Mouse (Mus musculus): ENCODE results near the gene Smco4.

DNA sequence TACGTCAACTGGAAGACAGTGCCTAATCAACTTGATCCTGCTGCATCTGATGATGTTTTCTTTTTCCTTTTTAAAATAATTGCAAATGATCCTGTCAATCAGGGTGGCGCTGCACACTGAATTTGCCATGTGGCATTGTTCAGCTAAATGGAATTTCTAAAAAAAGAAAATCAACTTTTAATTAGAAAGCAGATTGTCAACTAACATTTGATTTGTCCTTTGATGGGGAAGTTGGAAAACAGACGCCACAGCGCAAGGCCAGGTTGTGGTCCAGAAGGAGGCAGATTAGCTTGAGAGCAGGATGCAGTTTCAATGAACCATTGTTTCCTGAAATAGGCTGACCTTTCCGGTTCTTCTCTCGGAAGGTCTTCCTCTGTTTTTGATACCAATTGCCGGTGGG is 33.3 kb downstream of the Smco4 start:
- TF ChIP-seq TAL1 (IDR thresholded peaks at IDR 0.05; ENCODE audit: low read length) (no peak), GATA1 (IDR thresholded peaks at IDR 0.05; ENCODE audit: low read length) (no peak)
